Mouse (Mus musculus): ENCODE data around the gene Bnc2. TPM values are rescaled to one million over a fixed set of nuclear protein-coding genes. Genes with fewer than 3 reads are reported as not detected.

Bnc2 gene
- polyA plus RNA-seq, 2 experiments from 2014 or later, result not detected

- no peak for ATAC-seq
These were observed 366.7 kb downstream of the Bnc2 start for GRCm38 (mm10) chr4:84308226-84308862.

GRCm38 (mm10) chr4:84306928-84307606 is 368.0 kb downstream of the Bnc2 start:
- no peak for ATAC-seq

- ATAC-seq, result no peak
These were observed 372.1 kb downstream of the Bnc2 start for GRCm38 (mm10) chr4:84302949-84303348.

GRCm38 (mm10) chr4:84285153-84285552 is 389.9 kb downstream of the Bnc2 start:
- ATAC-seq, result no peak

- no peak for ATAC-seq
These were observed 392.4 kb downstream of the Bnc2 start for GRCm38 (mm10) chr4:84282651-84283050.

- no peak for ATAC-seq
These were observed 396.9 kb downstream of the Bnc2 start for GRCm38 (mm10) chr4:84278156-84278555.

GRCm38 (mm10) chr4:84276081-84276480 is 399.0 kb downstream of the Bnc2 start:
- ATAC-seq, result no peak

GRCm38 (mm10) chr4:84274158-84274557 is 400.9 kb downstream of the Bnc2 start:
- no peak for ATAC-seq

- no peak for ATAC-seq
These were observed 402.2 kb downstream of the Bnc2 start for GRCm38 (mm10) chr4:84272867-84273266.

GRCm38 (mm10) chr4:84269845-84270244 is 405.2 kb downstream of the Bnc2 start:
- no peak for ATAC-seq

GRCm38 (mm10) chr4:84247356-84247755 is 427.7 kb downstream of the Bnc2 start:
- no peak for ATAC-seq

- ATAC-seq, result no peak
These were observed 442.7 kb downstream of the Bnc2 start for GRCm38 (mm10) chr4:84232346-84232745.

- ATAC-seq, result no peak
These were observed 443.8 kb downstream of the Bnc2 start for GRCm38 (mm10) chr4:84231251-84231650.

GRCm38 (mm10) chr4:84229189-84229960 is 445.7 kb downstream of the Bnc2 start:
- ATAC-seq, result no peak

- no peak for ATAC-seq
These were observed 446.5 kb downstream of the Bnc2 start for GRCm38 (mm10) chr4:84228551-84228950.

Other genes with a start within 250 kb of the Bnc2 start
- 1 to 10 TPM; 3.2 to 4.1 TPM for gene Cntln, start 209.0 kb upstream of the Bnc2 start, polyA plus RNA-seq (2017; shearing (Covaris generic))